Mouse (Mus musculus) activated CD4-positive, CD25-positive, alpha-beta regulatory T cell (primary cell): ENCODE measurements around the gene Gbp3. TPM values are rescaled to one million over a fixed set of nuclear protein-coding genes. Genes with fewer than 3 reads are reported as not detected.

Experiments used
- polyA plus RNA-seq, 2 experiments: library from polyadenylated mRNA; unstranded; fragments of 100-300 nt; shearing (Covaris generic); gene quantifications; one replicate each; pipeline ENCODE4 v1.2.1; 2017

The Gbp3 gene
- polyA plus RNA-seq: 100 to 1,000 TPM in 1 of 2 experiments, 10 to 100 TPM in 1; 50.2 to 191 TPM

DNA sequence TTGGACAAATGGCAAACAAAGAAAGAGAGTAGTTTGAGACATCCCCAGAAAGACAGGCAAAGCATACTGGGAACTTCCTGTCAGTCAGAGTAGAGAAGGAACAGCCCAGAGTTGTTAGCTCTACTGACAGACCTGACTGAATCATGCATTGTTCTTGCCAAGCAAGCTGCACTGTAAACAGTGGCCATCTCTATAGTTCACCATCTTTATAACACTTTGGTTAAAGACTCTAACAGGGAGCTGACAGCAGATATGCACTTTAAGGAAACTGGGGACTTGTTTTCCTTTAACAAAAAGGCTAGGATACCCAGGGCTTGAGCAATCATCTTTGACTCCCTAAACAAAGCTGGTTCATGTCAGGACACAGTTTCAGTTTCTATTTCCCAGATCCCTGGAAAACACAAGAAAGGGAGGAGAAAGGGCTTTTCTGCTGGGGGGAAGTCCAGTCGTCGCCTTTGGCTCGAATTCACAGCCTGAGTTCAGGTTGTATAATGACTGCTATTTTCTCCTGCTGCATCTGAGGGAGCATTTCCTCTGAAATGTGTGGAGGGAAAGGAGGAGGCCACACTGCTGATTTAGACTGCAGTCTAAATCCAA, at the start of gene Gbp3:
Gene Gbp3, plus strand, starts transcription at position 395 of the 597 bp plus-strand sequence.

DNA sequence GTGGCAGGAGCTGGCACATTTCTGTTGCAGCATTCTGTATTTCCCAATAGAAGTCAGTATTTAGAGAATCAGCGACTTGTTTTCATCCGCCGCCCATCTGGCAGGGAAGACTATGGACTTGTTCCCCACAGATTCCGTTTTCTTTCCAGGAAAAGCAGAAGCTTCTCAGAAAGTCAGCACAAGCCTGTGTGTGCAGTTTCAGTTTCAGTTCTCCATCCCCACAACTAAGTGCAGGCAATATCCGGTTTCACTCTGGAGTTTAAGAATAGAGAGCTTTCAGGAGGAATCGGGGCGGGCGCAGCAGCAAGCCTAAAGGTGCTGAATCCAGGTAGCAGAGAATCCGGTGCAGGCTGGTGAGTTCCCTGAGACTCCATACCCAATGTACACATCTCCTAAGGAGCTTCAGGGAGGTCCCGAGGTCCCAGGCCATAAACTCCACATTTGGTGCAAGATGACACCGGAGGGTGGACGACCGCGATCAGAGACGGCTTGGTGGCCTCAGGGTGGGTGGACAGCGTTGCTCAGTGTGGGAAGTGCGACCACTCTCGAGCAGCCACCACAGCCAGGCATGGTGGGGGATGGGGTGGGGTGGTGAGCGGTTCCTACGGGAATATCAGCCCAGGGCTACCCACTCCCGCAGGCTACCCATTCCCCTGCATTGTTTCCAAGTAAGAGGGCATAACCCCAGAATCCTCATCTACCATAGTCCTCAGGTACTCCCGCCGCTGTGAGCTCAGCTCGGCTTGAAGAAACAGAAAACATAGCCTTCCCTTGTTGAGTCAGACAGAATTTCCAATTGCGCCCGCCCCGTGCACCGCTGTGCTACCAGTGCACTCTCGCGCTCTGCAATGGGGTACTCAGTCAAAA, 29.5 kb upstream of the Gbp3 start, which contains the start of gene Gbp7:
Gene Gbp7, plus strand, starts transcription at position 256 of the 867 bp plus-strand sequence.

GRCm38 (mm10) chr3:142594547-142594946, 34.7 kb downstream of the Gbp3 start, which contains the start of gene Gbp2b:
TSS of gene Gbp2b (plus strand) at chr3:142594847.

DNA sequence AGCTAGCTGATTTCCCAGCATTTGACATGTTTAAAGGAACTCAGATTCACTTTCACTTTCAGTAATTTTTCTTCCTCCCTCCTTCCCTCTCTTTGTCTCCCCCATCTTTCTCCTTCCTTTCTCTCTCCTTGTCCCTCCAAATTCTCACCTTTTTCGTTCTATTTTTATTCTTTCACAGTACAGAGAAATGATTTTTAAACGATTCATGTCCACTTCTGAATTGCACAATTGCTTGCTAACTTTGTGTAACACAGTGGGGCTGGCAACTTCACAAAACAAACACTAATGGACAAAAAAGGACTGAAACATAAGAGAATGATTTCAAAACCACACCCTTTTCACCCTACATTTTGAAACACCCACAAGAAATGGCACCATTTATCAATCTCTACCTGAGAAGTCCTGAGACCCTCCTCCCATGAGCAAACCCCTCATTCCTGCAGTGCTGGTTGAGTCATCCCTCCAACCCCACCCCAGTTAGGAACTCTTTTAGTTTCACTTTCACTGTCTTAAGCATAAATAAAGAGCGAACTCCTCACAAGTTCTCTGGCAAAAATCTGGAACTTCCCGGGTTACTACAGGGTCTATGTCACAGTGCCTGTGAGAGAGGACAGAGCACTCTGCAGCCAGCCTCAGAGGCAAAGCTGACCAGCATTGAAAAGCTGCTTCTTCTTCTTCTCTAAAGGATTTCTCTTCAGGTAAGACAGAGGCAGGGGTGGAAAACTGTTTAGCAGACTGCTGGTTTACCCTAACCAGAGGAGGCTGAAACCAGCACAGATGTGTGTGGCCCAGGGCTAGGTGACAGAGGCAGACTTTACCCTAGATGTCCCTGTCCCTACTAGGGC, 60.5 kb downstream of the Gbp3 start, which contains the start of gene Gbp2:
Gene Gbp2, plus strand, starts transcription at position 492 of the 845 bp plus-strand sequence.

Other genes with a start within 250 kb of the Gbp3 start
- gene Pdlim5, start 164.3 kb upstream of the Gbp3 start, polyA plus RNA-seq: 10 to 100 TPM; 17.5 to 34.9 TPM
- gene Gbp5, start 66.0 kb upstream of the Gbp3 start, polyA plus RNA-seq: 10 to 100 TPM; 25.6 to 45.4 TPM
- 100 to 1,000 TPM; 140 to 335 TPM for gene Gbp7, start 29.7 kb upstream of the Gbp3 start, polyA plus RNA-seq
- gene Gbp2b, start 34.8 kb downstream of the Gbp3 start, polyA plus RNA-seq: 10 to 100 TPM in 1 of 2 experiments, 1 to 10 TPM in 1; 3.0 to 25.8 TPM
- gene Gbp2, start 60.6 kb downstream of the Gbp3 start, polyA plus RNA-seq: 100 to 1,000 TPM in 1 of 2 experiments, 10 to 100 TPM in 1; 96.9 to 159 TPM
- gene Kyat3, start 141.0 kb downstream of the Gbp3 start, polyA plus RNA-seq: 1 to 10 TPM; 3.3 to 3.5 TPM
- gene Gtf2b, start 205.0 kb downstream of the Gbp3 start, polyA plus RNA-seq: 10 to 100 TPM; 76.0 to 86.5 TPM